Mouse (Mus musculus) lung, adult 2 months (tissue): ENCODE measurements around the gene Ralgps2. TPM values are rescaled to one million over a fixed set of nuclear protein-coding genes. Genes with fewer than 3 reads are reported as not detected.

ENCODE experiments used
- DNase-seq: peaks from one replicate; pipeline ENCODE4 v3.0.0; 2022
- H3K4me1 ChIP-seq: fragments of 200-500 bp; 2 replicates; pipeline ENCODE4 v1.6.1; 2011; ENCODE audit warnings: low read length; ENCODE audit not compliant: control insufficient read depth, insufficient read depth
- H3K4me3 ChIP-seq: fragments of 200-500 bp; replicated peaks from 2 replicates; pipeline ENCODE3; 2011; ENCODE audit warnings: low read depth, mild to moderate bottlenecking, control low read depth, low read length; ENCODE audit errors: extremely low read depth
- CTCF ChIP-seq: fragments of 200-500 bp; IDR thresholded peaks from 2 replicates; pipeline ENCODE4 v1.5.1; 2011; ENCODE audit warnings: mild to moderate bottlenecking, low read length, control low read depth; ENCODE audit not compliant: insufficient read depth
- POLR2A ChIP-seq: fragments of 200-500 bp; IDR thresholded peaks from 2 replicates; pipeline ENCODE4 v1.6.1; 2011; ENCODE audit warnings: low read depth, mild to moderate bottlenecking, control low read depth, low read length, borderline replicate concordance; ENCODE audit errors: extremely low read depth
- WGBS: fragments of 180-500 bp; shearing (Covaris S2); methylation state at CpG from one replicate; pipeline ENCODE4 v1.1.7; 2018; 5-methylcytosine and 5-hydroxymethylcytosine counted together
- polyA plus RNA-seq: library from polyadenylated mRNA; depleted of rRNA; stranded (reverse); fragments of >200 nt; gene quantifications from 2 replicates; pipeline ENCODE4 v1.2.3, GENCODE M21; 2012

Ralgps2 gene
- polyA plus RNA-seq, 1 experiment: 7.0 TPM

GRCm38 (mm10) chr1:156852872-156853271 is 86.6 kb downstream of the Ralgps2 start:
- no peak overlapping the region for H3K4me3 ChIP-seq
- TF ChIP-seq CTCF (no peak), POLR2A (no peak)
- no peak for DNase-seq
- 89% methylated on average over 5 of the region's 5 CpGs for WGBS
- H3K4me1 ChIP-seq: no peaks in the 10 kb centered on the region

GRCm38 (mm10) chr1:156852409-156852808 is 87.0 kb downstream of the Ralgps2 start:
- 66% methylated on average over 9 of the region's 9 CpGs for WGBS
- H3K4me1 ChIP-seq: no peaks in the 10 kb centered on the region

GRCm38 (mm10) chr1:156847098-156847497 is 92.3 kb downstream of the Ralgps2 start:
- Histone ChIP-seq H3K4me1 (no peaks in the 10 kb centered on the region), H3K4me3 (no peak overlapping the region)
- WGBS: 57% methylated on average over 4 of the region's 4 CpGs
- no peak for TF ChIP-seq POLR2A
- TF ChIP-seq CTCF: no peak
- DNase-seq: no peak

More at GRCm38 (mm10) chr1:156852409-156852808, 87.0 kb downstream of the Ralgps2 start:
- H3K4me3 ChIP-seq: no peak overlapping the region
- TF ChIP-seq POLR2A (no peak), CTCF (no peak)
- DNase-seq: no peak

- no peak for DNase-seq
- 68% methylated on average over 11 of the region's 11 CpGs for WGBS
- TF ChIP-seq CTCF (no peak), POLR2A (no peak)
- no peaks in the 10 kb centered on the region for H3K4me1 ChIP-seq
- H3K4me3 ChIP-seq: no peak overlapping the region
Measured at GRCm38 (mm10) chr1:156841625-156842339, 97.6 kb downstream of the Ralgps2 start.

- 14% methylated on average over 6 of the region's 6 CpGs for WGBS
- DNase-seq: no peak
- TF ChIP-seq CTCF (no peak), POLR2A (no peak)
- no peaks in the 10 kb centered on the region for H3K4me1 ChIP-seq
- no peak overlapping the region for H3K4me3 ChIP-seq
Measured at GRCm38 (mm10) chr1:156838695-156839094, 100.7 kb downstream of the Ralgps2 start.

- 48% methylated on average over 4 of the region's 4 CpGs for WGBS
- DNase-seq: no peak
- no peak within 1 kb of the TSS for H3K4me3 ChIP-seq
Measured at GRCm38 (mm10) chr1:156838177-156838576, 101.2 kb downstream of the Ralgps2 start, which contains the start of gene Angptl1. TSS of gene Angptl1 (plus strand) at chr1:156838562.

GRCm38 (mm10) chr1:156819236-156819635 is 120.2 kb downstream of the Ralgps2 start:
- Histone ChIP-seq H3K4me3 (no peak overlapping the region), H3K4me1 (no peaks in the 10 kb centered on the region)
- DNase-seq: no peak
- WGBS: 97% methylated on average over 1 of the region's 1 CpGs
- TF ChIP-seq CTCF (no peak), POLR2A (no peak)

More at GRCm38 (mm10) chr1:156838177-156838576, 101.2 kb downstream of the Ralgps2 start, which contains the start of gene Angptl1:
- H3K4me1 ChIP-seq: no peaks in the 10 kb centered on the region
- TF ChIP-seq POLR2A (no peak), CTCF (no peak)

GRCm38 (mm10) chr1:156813485-156813884 is 125.9 kb downstream of the Ralgps2 start:
- peak; percentile 34 for DNase-seq
- TF ChIP-seq CTCF (no peak), POLR2A (no peak)
- Histone ChIP-seq H3K4me3 (no peak overlapping the region), H3K4me1 (no peaks in the 10 kb centered on the region)
- WGBS: 48% methylated on average over 6 of the region's 6 CpGs

GRCm38 (mm10) chr1:156812716-156813115 is 126.7 kb downstream of the Ralgps2 start:
- Histone ChIP-seq H3K4me3 (no peak overlapping the region), H3K4me1 (no peaks in the 10 kb centered on the region)
- no peak for TF ChIP-seq CTCF
- TF ChIP-seq POLR2A: no peak
- WGBS: 55% methylated on average over 8 of the region's 8 CpGs
- DNase-seq: no peak

- H3K4me3 ChIP-seq: no peak overlapping the region
- TF ChIP-seq CTCF: no peak
- TF ChIP-seq POLR2A: no peak
- no peak for DNase-seq
- no peaks in the 10 kb centered on the region for H3K4me1 ChIP-seq
- whole genome bisulfite sequencing: 86% methylated on average over 7 of the region's 7 CpGs
Measured at GRCm38 (mm10) chr1:156811928-156812327, 127.5 kb downstream of the Ralgps2 start.
